Mouse (Mus musculus): ENCODE results near the gene Pcdh10.

DNA sequence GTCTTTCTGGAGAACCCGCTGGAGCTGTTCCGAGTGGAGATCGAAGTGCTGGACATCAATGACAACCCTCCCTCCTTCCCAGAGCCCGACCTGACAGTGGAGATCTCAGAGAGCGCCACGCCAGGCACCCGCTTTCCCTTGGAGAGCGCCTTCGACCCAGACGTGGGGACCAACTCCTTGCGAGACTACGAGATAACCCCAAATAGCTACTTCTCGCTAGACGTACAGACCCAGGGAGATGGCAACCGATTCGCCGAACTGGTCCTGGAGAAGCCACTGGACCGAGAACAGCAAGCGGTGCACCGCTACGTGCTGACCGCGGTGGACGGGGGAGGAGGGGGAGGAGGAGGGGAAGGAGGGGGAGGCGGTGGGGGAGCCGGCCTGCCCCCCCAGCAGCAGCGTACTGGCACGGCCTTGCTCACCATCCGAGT lies 1.4 kb downstream of the Pcdh10 start:
- no peak for TF ChIP-seq CTCF (IDR thresholded peaks at IDR 0.05; ENCODE audit: borderline replicate concordance, extremely low read depth, insufficient read depth, insufficient read length)
- no peak for TF ChIP-seq POLR2A (IDR thresholded peaks at IDR 0.05; ENCODE audit: borderline replicate concordance, extremely low read depth, insufficient read depth, insufficient read length, poor library complexity, severe bottlenecking)
